Mouse (Mus musculus): ENCODE data around the gene Zic3. TPM values are rescaled to one million over a fixed set of nuclear protein-coding genes. Genes with fewer than 3 reads are reported as not detected.

Gene Zic3
- polyA plus RNA-seq, 1 experiment from 2014 or later: not detected

DNA sequence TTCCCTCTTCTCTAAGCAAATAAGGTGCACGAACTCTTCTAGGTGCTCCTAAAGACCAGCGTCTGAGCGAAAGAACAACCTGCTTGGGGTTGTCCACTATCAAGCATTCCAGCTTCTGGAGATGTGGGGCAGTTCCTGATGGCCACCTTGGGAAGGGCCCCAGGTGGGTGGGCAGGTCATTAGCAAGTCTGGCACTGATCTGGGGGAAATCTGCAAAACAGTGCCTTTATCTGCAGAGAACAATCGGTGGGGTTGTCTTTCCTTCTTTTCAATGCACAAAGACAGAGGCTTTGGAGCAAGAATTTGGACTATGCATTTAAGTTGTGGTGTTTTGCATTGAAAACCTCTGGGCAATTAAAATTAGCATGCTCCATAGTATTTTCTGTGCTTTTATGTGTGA is 17.2 kb downstream of the Zic3 start:
- no peak overlapping the region for H3K27ac ChIP-seq (ENCODE audit: low read length)
- H3K27me3 ChIP-seq (ENCODE audit: insufficient read depth, low read length): peaks cover 53% of the 10 kb centered on the region
- H3K4me2 ChIP-seq (replicated peaks; ENCODE audit: low read depth, low read length): no peak overlapping the region
- 41% methylated on average over 4 of the region's 4 CpGs for WGBS
- no peaks in the 10 kb centered on the region for H3K4me1 ChIP-seq (ENCODE audit: insufficient read depth, low read length)
- no peaks in the 10 kb centered on the region for H3K36me3 ChIP-seq (ENCODE audit: insufficient read depth, low read length)
- ATAC-seq (ENCODE audit: low FRiP score, low TSS enrichment): no peak
- H3K9me3 ChIP-seq (ENCODE audit: low read length): no peaks in the 10 kb centered on the region
- no peak overlapping the region for H3K4me3 ChIP-seq (ENCODE audit: low read length)
- no peak overlapping the region for H3K9ac ChIP-seq (replicated peaks; ENCODE audit: low read length)

DNA sequence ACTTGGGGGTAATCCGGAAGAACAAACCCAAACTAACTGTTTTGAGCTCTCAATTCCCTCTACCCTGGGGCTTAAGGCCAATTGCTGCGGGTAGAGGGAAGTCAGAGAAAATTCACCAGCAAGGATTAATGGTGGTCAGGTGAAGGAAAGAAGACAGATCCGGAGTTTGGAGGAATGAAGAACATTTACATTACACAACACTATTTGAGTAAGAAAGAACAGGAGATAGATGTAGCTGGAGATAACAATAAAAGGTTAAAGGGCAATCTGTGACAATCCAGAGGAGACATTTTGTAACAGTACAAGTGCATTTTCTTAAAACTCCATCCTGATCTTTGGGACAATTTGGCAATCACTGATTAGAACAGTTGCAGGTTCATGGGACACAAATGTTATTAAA is 19.4 kb downstream of the Zic3 start:
- H3K4me1 ChIP-seq (ENCODE audit: insufficient read depth, low read length): no peaks in the 10 kb centered on the region
- no peak for ATAC-seq (ENCODE audit: low FRiP score, low TSS enrichment)
- H3K27ac ChIP-seq (ENCODE audit: low read length): no peak overlapping the region
- H3K36me3 ChIP-seq (ENCODE audit: insufficient read depth, low read length): no peaks in the 10 kb centered on the region
- H3K27me3 ChIP-seq (ENCODE audit: insufficient read depth, low read length): peaks cover 44% of the 10 kb centered on the region
- WGBS: 52% methylated on average over 3 of the region's 3 CpGs
- no peak overlapping the region for H3K9ac ChIP-seq (replicated peaks; ENCODE audit: low read length)
- H3K9me3 ChIP-seq (ENCODE audit: low read length): no peaks in the 10 kb centered on the region
- H3K4me2 ChIP-seq (replicated peaks; ENCODE audit: low read depth, low read length): no peak overlapping the region
- H3K4me3 ChIP-seq (ENCODE audit: low read length): no peak overlapping the region

DNA sequence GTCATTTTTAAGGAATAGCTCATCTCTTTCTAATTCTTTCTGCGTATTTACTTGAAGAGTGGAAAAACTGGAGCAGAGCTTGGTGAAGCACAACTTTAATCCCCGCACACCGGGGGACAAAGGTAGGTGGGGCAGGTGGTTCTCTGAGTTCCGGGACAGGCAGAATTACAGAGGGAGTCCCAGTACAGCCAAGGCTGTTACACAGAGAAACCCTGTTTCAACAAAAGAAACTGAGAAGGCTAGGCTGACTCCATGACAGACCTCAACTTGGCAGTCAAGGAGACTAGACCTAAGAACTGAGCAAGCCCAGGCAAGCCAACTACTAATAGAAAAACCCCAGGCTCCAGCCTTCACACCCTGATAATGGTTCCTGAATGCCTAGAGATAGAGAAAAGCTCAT is 20.0 kb downstream of the Zic3 start:
- no peak for ATAC-seq (ENCODE audit: low FRiP score, low TSS enrichment)
- Histone ChIP-seq H3K4me2 (replicated peaks; ENCODE audit: low read depth, low read length) (no peak overlapping the region), H3K27me3 (ENCODE audit: insufficient read depth, low read length) (peaks cover 39% of the 10 kb centered on the region), H3K4me3 (ENCODE audit: low read length) (no peak overlapping the region), H3K4me1 (ENCODE audit: insufficient read depth, low read length) (no peaks in the 10 kb centered on the region), H3K27ac (ENCODE audit: low read length) (no peak overlapping the region), H3K9ac (replicated peaks; ENCODE audit: low read length) (no peak overlapping the region), H3K36me3 (ENCODE audit: insufficient read depth, low read length) (no peaks in the 10 kb centered on the region), H3K9me3 (ENCODE audit: low read length) (no peaks in the 10 kb centered on the region)
- 81% methylated on average over 4 of the region's 4 CpGs for WGBS
